Mouse (Mus musculus): ENCODE measurements around the gene Spindoc. TPM values are rescaled to one million over a fixed set of nuclear protein-coding genes. Genes with fewer than 3 reads are reported as not detected.

Spindoc gene
- 43.1 and 51.7 TPM in 2 replicates for polyA plus RNA-seq (2016; fragmentation: Nextera tagmentation; extraction: Ambion mirVana)

DNA sequence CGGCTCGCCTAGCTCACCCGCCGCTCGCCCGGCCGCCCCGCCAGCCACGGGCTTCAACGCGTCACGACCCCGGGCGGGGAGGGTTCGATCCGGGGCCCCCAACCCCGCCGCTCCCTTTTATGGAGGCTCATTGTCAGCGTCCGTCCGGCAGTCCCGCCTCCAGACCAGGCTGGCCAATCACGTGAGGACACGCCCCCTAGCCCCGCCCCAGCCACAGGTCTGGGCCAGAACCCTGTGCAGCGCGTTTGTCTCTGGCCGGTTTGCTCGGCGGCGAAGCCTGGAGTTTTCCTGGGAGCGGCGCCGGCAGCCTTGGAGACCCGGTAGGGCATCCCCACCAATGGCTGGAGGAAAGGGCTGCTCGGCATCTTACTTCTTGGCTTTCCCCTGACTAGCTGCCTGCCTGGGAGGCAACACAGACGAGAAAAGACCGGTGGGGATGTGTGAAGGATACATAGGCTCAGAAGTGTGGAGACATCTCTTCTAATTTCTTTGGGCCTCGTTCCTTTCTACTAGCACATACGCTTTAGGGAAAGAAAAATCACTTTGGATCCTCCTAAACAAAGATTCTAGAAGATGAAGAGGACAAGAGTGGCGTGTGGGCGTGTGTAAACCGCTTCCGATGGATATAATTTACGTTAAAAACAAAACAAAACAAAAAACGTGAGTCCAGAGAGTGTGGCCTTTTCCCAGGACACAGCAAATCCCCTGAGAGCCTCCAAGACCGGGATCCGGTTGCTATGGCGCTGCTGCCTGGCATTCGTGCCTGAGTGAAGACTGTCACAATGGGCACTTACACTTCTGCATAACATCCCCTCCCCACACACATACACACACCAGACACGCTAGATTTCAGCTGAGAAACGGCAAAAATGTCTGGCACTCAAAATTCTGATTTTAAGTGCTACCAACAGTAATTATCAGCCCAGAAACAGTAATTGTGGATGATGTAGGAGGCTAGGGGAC, at the start of gene Spindoc:
TSS of gene Spindoc (minus strand) at position 92 of the 963 bp plus-strand sequence.
- H3K36me3 ChIP-seq: peaks cover 50% of the 10 kb centered on the region
- 1% methylated on average over 52 of the region's 52 CpGs for WGBS
- peaks cover 41% of the 10 kb centered on the region for H3K4me1 ChIP-seq
- peaks cover 4% of the 10 kb centered on the region; the same call in 1 of the 2 replicates for H3K9me3 ChIP-seq (replicated peaks)
- peak; percentile 100 for DNase-seq (ENCODE audit: low spot score)
- H3K27ac ChIP-seq (replicated peaks): peak within 1 kb of the TSS; percentile 98
- peak within 1 kb of the TSS; percentile 82 for H3K4me3 ChIP-seq
- H3K27me3 ChIP-seq (ENCODE audit: low read depth, poor library complexity, severe bottlenecking): no peaks in the 10 kb centered on the region

DNA sequence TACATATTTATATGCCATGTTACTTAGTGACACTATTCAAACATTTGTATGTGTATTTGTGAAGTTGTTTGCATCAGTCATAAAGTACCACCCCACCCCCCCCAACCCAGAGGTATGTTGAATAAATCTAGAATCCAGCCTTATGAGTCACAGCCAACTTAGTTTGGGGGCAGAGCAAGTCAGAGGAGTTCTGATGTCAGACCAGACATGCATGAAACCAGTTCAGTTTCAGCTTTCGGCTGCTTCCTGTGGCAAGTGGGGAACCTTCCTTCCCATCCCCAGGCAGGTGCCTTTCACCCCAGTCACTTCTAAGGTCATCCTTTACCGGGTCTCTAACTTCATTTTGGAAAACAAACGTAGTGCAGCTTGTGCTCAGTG, 42.6 kb upstream of the Spindoc start:
- peaks cover 99% of the 10 kb centered on the region for H3K36me3 ChIP-seq

DNA sequence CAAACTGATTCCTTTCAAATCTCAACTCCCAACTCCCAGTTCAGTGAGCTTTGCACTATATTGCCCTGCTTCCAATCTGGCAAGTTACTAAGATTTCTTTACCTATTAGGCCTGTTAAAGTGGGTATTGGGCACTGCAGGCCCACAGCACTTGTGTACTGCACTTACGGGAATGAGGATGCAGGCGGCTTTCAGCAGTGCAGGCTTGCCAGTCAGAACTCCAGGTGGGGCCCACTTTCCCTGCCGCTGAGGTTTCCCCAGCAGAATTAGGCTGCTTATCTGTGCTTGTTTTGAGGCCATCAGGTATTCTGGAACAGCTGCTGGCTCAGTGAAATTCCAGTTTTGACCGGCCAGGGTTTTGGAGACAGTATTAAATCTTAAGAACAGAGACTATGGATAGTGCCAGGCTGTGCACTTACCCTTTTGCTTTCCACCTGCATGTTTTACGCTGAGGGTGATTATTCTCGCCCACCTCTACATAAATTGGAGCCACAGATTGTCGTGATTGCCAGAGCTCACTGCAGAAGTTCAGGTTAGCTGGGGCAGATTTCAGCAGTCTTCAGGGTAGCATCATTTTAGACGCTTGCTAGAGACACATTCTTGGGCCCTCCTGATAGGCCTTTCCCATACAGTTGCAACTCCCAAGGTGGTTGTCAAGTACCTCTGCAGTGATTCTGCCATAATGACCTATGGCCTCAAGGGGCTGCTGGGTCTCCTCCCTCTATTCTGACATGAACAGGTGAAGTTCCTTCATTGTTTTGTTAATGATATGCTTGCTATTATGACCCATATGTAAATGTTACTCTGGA, 42.0 kb upstream of the Spindoc start:
- H3K27ac ChIP-seq (replicated peaks): no peak overlapping the region
- H3K27me3 ChIP-seq (ENCODE audit: low read depth, poor library complexity, severe bottlenecking): peaks cover 40% of the 10 kb centered on the region
- 69% methylated on average over 8 of the region's 8 CpGs for WGBS
- DNase-seq (ENCODE audit: low spot score): no peak
- H3K9me3 ChIP-seq (replicated peaks): no peaks in the 10 kb centered on the region
- H3K4me1 ChIP-seq: peaks cover 49% of the 10 kb centered on the region
- H3K4me3 ChIP-seq: no peak overlapping the region
- peaks cover 99% of the 10 kb centered on the region for H3K36me3 ChIP-seq

More for the DNA sequence above, 42.6 kb upstream of the Spindoc start:
- 70% methylated on average over 3 of the region's 3 CpGs for WGBS
- Histone ChIP-seq H3K27me3 (ENCODE audit: low read depth, poor library complexity, severe bottlenecking) (peaks cover 34% of the 10 kb centered on the region), H3K27ac (replicated peaks) (no peak overlapping the region), H3K4me3 (no peak overlapping the region), H3K4me1 (peaks cover 43% of the 10 kb centered on the region), H3K9me3 (replicated peaks) (no peaks in the 10 kb centered on the region)
- no peak for DNase-seq (ENCODE audit: low spot score)

DNA sequence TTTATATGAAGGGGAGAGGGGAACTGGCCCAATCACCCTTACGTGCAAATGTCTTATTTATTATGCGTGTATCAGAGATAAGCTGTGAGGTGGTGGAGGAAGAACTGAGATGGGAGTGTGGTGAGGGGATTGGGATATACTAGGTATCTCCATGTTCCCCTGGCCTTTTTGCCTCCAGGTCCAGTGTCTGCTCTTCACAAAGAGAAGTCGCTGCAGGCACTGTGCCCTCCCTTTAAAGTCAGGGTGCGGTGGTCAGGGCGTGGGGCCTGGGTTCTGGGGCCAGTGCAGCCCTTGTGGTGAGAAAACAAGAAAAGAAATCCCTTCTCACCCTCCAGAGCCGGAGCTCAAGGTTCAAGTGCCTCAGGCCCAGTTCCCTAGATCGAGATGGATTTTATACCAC, 41.3 kb upstream of the Spindoc start:
- 56% methylated on average over 7 of the region's 7 CpGs for WGBS
- Histone ChIP-seq H3K27me3 (ENCODE audit: low read depth, poor library complexity, severe bottlenecking) (peaks cover 41% of the 10 kb centered on the region), H3K36me3 (peaks cover 97% of the 10 kb centered on the region), H3K9me3 (replicated peaks) (no peaks in the 10 kb centered on the region), H3K4me3 (0 out of 2 replicates have a peak overlapping the region, but pooled peaks have one; percentile 18), H3K27ac (replicated peaks) (no peak overlapping the region), H3K4me1 (peaks cover 56% of the 10 kb centered on the region)
- no peak for DNase-seq (ENCODE audit: low spot score)

DNA sequence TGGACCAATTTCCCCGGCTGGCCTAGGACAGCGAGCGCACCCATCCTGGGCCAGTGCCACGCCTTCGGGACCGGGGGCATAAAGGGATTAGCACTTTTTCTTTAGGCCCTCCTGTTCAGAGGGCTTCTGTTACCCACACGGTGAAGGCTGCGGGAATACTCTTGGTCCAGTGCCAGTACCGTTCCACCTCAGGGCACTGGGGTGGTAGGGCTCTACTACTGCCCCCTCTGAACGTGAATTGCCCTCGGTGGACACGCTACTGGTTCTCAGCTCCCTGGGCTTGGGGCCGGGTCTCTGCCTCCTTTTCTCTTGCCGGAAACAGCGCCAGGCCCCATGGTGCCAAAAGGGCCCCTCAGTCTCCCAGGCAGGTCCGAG, 40.8 kb upstream of the Spindoc start:
- H3K27me3 ChIP-seq (ENCODE audit: low read depth, poor library complexity, severe bottlenecking): peaks cover 41% of the 10 kb centered on the region
- peak overlapping the region; percentile 90 for H3K4me3 ChIP-seq
- H3K27ac ChIP-seq (replicated peaks): peak overlapping the region; percentile 78
- H3K9me3 ChIP-seq (replicated peaks): no peaks in the 10 kb centered on the region
- 26% methylated on average over 16 of the region's 16 CpGs for WGBS
- peaks cover 61% of the 10 kb centered on the region for H3K4me1 ChIP-seq
- no peak for DNase-seq (ENCODE audit: low spot score)
- peaks cover 93% of the 10 kb centered on the region for H3K36me3 ChIP-seq

DNA sequence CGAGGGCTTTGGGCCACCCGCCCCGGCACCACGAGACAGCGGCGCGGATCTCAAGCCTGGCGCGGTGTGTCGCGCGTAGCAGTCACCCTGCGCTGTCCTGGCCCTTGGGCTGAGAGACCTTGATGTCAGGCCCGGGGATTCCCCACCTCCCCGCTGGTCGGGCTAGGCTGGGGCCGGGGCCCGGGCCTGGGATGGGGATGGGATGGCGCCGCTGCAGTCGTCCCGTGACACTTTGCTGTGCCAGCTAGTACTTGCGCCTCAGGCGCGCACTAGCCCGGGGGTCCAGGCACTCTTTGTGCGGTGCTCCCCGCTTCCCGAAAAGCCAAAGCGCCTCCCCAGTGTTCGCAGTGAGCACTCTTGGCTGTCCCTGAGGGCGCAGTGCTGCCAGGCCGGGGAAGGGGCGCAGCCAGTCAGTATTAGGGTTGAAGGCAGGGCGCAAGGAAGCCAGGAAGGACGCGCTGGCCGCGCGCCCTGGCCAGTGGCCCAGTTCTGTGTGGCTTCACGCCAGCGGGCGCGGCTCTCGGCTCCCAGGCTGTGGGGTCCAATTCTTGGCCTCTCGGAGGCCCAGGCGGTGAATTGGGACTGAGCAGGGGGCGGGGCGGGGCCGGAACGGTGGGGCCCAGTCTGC, 40.3 kb upstream of the Spindoc start:
- peaks cover 88% of the 10 kb centered on the region for H3K36me3 ChIP-seq
- DNase-seq (ENCODE audit: low spot score): peak; percentile 59
- H3K27ac ChIP-seq (replicated peaks): peak overlapping the region; percentile 78
- no peaks in the 10 kb centered on the region for H3K9me3 ChIP-seq (replicated peaks)
- H3K4me3 ChIP-seq: peak overlapping the region; percentile 90
- 15% methylated on average over 50 of the region's 51 CpGs for WGBS
- peaks cover 41% of the 10 kb centered on the region for H3K27me3 ChIP-seq (ENCODE audit: low read depth, poor library complexity, severe bottlenecking)
- peaks cover 62% of the 10 kb centered on the region for H3K4me1 ChIP-seq

DNA sequence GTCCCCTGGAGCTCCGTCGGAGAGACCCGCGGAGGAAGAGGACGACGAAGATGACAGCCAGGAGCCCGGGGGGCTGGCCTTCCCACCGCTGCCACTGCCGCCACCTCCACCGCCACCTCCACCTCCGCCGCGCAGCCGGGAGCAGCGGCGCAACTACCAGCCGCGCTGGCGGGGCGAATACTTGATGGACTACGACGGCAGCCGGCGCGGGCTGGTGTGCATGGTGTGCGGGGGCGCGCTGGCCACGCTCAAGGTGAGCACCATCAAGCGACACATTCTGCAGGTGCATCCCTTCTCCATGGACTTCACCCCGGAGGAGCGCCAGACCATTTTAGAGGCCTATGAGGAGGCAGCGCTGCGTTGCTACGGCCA, 39.8 kb upstream of the Spindoc start:
- peaks cover 83% of the 10 kb centered on the region for H3K36me3 ChIP-seq
- DNase-seq (ENCODE audit: low spot score): no peak
- 5% methylated on average over 35 of the region's 35 CpGs for WGBS
- no peaks in the 10 kb centered on the region for H3K9me3 ChIP-seq (replicated peaks)
- H3K27me3 ChIP-seq (ENCODE audit: low read depth, poor library complexity, severe bottlenecking): peaks cover 41% of the 10 kb centered on the region
- peaks cover 62% of the 10 kb centered on the region for H3K4me1 ChIP-seq
- peak overlapping the region; percentile 78 for H3K27ac ChIP-seq (replicated peaks)
- H3K4me3 ChIP-seq: peak overlapping the region; percentile 90

DNA sequence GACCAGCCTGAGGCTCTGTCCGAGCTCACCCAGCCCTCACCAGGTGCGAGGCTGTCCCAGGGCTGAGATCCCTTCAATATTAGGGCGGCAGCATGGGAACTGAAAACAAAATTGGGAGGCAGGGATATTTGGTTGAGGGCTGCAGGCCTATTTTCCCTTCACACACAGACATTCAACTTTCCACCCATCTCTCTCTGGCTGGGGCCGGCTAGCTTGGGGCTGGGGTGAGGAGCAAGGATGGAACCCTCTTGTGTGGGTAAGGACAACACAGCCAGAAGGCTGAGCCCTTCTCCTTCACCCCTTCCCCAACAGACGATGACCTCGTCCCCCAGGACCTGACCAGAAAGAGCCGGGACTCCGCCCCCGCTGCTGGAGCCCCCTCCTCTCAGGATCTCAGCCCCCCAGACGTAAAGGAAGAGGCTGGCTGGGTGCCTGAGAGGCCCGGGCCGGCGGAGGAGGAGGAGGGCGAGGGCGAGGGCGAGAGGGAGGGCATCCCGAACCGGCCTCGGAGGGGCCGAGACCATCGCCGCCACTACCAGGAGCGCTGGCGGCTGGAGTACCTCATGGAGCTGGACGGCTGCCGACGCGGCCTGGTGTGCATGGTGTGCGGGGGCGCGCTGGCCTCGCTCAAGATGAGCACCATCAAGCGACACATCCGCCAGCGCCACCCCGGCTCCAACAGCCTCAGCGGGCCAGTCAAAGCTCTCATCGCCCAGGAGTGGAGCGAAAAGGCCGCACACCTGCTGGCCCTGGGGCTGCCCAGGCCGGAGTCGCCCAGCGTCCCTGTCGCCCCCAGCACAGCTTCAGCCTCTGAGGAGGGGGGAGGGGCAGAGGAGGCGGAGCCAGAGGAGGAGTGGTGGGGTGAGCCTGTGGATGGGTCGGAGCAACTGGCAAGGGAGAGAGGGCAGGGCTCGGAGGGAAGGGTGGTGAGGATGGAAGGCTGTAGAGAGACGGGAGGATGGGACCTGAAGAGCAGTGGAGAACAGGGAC, 39.1 kb upstream of the Spindoc start:
- H3K4me3 ChIP-seq: peak overlapping the region; percentile 90
- H3K4me1 ChIP-seq: peaks cover 62% of the 10 kb centered on the region
- peak; percentile 85 for DNase-seq (ENCODE audit: low spot score)
- peaks cover 75% of the 10 kb centered on the region for H3K36me3 ChIP-seq
- H3K9me3 ChIP-seq (replicated peaks): no peaks in the 10 kb centered on the region
- peaks cover 41% of the 10 kb centered on the region for H3K27me3 ChIP-seq (ENCODE audit: low read depth, poor library complexity, severe bottlenecking)
- H3K27ac ChIP-seq (replicated peaks): peak overlapping the region; percentile 78
- 6% methylated on average over 48 of the region's 48 CpGs for WGBS

DNA sequence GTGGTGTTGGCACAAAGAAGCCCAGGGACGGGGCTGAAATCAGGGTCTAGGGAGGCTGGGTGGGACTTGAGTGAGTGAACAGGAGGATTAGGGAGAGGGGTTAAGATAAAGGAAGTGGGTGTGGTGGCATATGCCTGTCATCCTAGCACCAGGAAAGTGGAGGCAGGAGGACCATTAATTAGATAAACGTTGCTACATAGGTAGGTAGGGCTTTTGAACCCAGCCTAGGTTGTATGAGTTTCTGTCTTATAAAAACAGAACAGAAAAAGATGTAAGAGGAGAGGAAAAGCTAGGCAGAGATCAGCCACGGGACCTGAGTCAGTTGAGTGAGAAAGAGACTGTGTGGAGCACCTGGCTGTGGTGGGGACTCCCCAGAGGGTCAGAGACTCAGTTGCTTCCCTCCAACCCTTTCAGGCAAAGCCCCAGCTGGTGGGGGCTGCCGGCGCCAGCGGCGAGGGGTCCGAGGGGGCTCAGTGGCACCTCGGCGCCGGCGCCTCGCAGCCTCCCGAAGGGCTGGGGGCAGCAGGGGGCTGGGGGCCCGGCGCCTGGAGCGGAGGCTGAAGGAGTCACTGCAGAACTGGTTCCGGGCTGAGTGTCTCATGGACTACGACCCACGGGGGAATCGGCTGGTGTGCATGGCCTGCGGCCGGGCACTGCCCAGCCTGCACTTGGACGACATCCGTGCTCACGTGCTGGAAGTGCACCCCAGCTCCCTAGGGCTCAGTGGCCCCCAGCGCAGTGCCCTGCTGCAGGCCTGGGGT, 38.2 kb upstream of the Spindoc start:
- H3K27ac ChIP-seq (replicated peaks): peak overlapping the region; percentile 78
- H3K9me3 ChIP-seq (replicated peaks): no peaks in the 10 kb centered on the region
- peak overlapping the region; percentile 90 for H3K4me3 ChIP-seq
- 49% methylated on average over 27 of the region's 27 CpGs for WGBS
- H3K4me1 ChIP-seq: peaks cover 71% of the 10 kb centered on the region
- peaks cover 45% of the 10 kb centered on the region for H3K27me3 ChIP-seq (ENCODE audit: low read depth, poor library complexity, severe bottlenecking)
- H3K36me3 ChIP-seq: peaks cover 66% of the 10 kb centered on the region
- peak; percentile 38 for DNase-seq (ENCODE audit: low spot score)

DNA sequence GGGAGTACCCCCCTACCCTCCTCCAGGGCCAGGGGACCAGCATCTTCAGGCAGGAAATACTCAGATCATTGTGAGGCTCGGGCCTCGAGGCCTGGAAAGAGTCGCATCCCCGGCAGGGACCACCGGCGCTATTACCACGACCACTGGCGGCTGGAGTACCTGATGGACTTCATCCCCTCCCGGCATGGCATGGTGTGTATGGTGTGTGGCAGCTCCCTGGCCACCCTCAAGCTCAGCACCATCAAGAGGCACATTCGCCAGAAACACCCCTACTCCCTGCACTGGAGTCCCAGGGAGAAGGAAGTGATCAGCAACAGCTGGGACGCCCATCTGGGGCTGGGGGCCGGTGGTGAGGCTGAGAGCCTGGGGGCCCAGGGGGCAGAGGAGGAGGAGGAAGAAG, 37.3 kb upstream of the Spindoc start:
- peak overlapping the region; percentile 99 for H3K27ac ChIP-seq (replicated peaks)
- 70% methylated on average over 12 of the region's 12 CpGs for WGBS
- peaks cover 75% of the 10 kb centered on the region for H3K4me1 ChIP-seq
- H3K9me3 ChIP-seq (replicated peaks): no peaks in the 10 kb centered on the region
- H3K27me3 ChIP-seq (ENCODE audit: low read depth, poor library complexity, severe bottlenecking): peaks cover 54% of the 10 kb centered on the region
- H3K36me3 ChIP-seq: peaks cover 58% of the 10 kb centered on the region
- DNase-seq (ENCODE audit: low spot score): no peak
- peak overlapping the region; percentile 90 for H3K4me3 ChIP-seq

DNA sequence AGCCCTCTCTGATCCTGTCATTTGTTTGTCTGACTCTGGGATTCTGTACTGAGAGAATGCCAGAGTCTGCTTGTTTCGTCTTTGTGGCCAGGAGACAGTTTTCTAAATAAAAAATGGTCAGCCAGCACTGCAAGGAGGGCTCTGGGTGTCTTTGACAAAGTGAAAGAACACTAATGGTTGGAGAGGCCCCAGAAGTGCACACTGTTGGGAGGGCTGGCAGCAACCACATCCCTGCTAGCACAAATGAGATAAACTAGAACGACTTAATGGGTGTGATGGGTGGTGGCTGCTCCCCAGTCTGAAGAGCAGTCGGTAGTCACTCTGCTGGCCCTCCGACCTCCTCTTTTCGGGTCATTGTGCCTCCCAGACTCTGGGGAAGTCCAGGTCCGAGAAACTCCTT, 36.3 kb upstream of the Spindoc start:
- H3K4me3 ChIP-seq: peak overlapping the region; percentile 90
- WGBS: 43% methylated on average over 6 of the region's 6 CpGs

More for the DNA sequence above, 36.3 kb upstream of the Spindoc start:
- H3K4me1 ChIP-seq: peaks cover 69% of the 10 kb centered on the region
- H3K27me3 ChIP-seq (ENCODE audit: low read depth, poor library complexity, severe bottlenecking): peaks cover 57% of the 10 kb centered on the region
- H3K9me3 ChIP-seq (replicated peaks): no peaks in the 10 kb centered on the region
- peaks cover 48% of the 10 kb centered on the region for H3K36me3 ChIP-seq
- H3K27ac ChIP-seq (replicated peaks): peak overlapping the region; percentile 99
- DNase-seq (ENCODE audit: low spot score): no peak

Data from midbrain, embryonic 10.5 days (tissue).